Mouse (Mus musculus) erythroid progenitor cell, adult 5-6 weeks (primary cell): Measurements from ENCODE around the gene Hecw2. TPM values are rescaled to one million over a fixed set of nuclear protein-coding genes. Genes with fewer than 3 reads are reported as not detected.

ENCODE experiments used
- ATAC-seq: replicated peaks from 2 replicates; pipeline ENCODE4 v1.8.0; 2016; ENCODE audit warnings: moderate number of reproducible peaks, mild to moderate bottlenecking, moderate TSS enrichment, inconsistent platforms; ENCODE audit not compliant: poor library complexity, low FRiP score, severe bottlenecking
- total RNA-seq, 2 experiments: library from RNA; stranded (forward) in 1 of 2; stranded (reverse) in 1 of 2; fragments of 150-400 nt in 1 of 2; fragments of 186-747, 209-891 nt in 1 of 2; gene quantifications; 2 replicates each; pipeline versions ENCODE4 v1.2.3 to v1.2.4; 2015 to 2017; ENCODE audit warnings: low replicate concordance in 2 of 2

Gene Hecw2
- total RNA-seq, 2 experiments from 2014 or later, result not detected

GRCm38 (mm10) chr1:53844914-53845612 lies 349.9 kb downstream of the Hecw2 start:
- ATAC-seq, result no peak

GRCm38 (mm10) chr1:53844122-53844913 lies 350.6 kb downstream of the Hecw2 start:
- ATAC-seq, result no peak

- no peak for ATAC-seq
Measured at GRCm38 (mm10) chr1:53843051-53843450, 351.9 kb downstream of the Hecw2 start.

GRCm38 (mm10) chr1:53841080-53841479 lies 353.9 kb downstream of the Hecw2 start:
- ATAC-seq, result no peak

GRCm38 (mm10) chr1:53839392-53839791 lies 355.6 kb downstream of the Hecw2 start:
- no peak for ATAC-seq

- no peak for ATAC-seq
Measured at GRCm38 (mm10) chr1:53838182-53838859, 356.6 kb downstream of the Hecw2 start.

- ATAC-seq, result no peak
Measured at GRCm38 (mm10) chr1:53830286-53830685, 364.7 kb downstream of the Hecw2 start.

GRCm38 (mm10) chr1:53829089-53829488 lies 365.9 kb downstream of the Hecw2 start:
- ATAC-seq, result no peak

- no peak for ATAC-seq
Measured at GRCm38 (mm10) chr1:53824446-53825337, 370.3 kb downstream of the Hecw2 start.

GRCm38 (mm10) chr1:53823687-53824445 lies 371.1 kb downstream of the Hecw2 start:
- ATAC-seq, result no peak

GRCm38 (mm10) chr1:53821983-53822382 lies 373.0 kb downstream of the Hecw2 start:
- no peak for ATAC-seq

- ATAC-seq, result no peak
Measured at GRCm38 (mm10) chr1:53820041-53820632, 374.8 kb downstream of the Hecw2 start.

- no peak for ATAC-seq
Measured at GRCm38 (mm10) chr1:53818072-53818862, 376.7 kb downstream of the Hecw2 start.

- ATAC-seq, result no peak
Measured at GRCm38 (mm10) chr1:53816353-53816752, 378.6 kb downstream of the Hecw2 start.

GRCm38 (mm10) chr1:53814077-53814705 lies 380.8 kb downstream of the Hecw2 start:
- ATAC-seq, result no peak

- no peak for ATAC-seq
Measured at GRCm38 (mm10) chr1:53811919-53812318, 383.0 kb downstream of the Hecw2 start.

- ATAC-seq, result no peak
Measured at GRCm38 (mm10) chr1:53808229-53808628, 386.7 kb downstream of the Hecw2 start.
